Mouse (Mus musculus) stomach, embryonic 16.5 days (tissue): ENCODE measurements at regions not wholly inside any gene's neighbourhood (a gene's known extent, or its start where the extent isn't known, plus 50 kb on each side); places are given as distances from the start of the nearest gene placed in this dataset.

Experiments
- ATAC-seq: fragments of 200-750 bp; cut with Nextera tagmentation; 2 replicates; pipeline ENCODE4 v1.8.0; 2017; ENCODE audit warnings: moderate number of reproducible peaks, moderate TSS enrichment; ENCODE audit not compliant: insufficient read depth, low FRiP score
- H3K27ac ChIP-seq: fragments of 300-500 bp; sonication (generic); 2 replicates; pipeline ENCODE4 v1.5.1; 2014; ENCODE audit warnings: low read length
- H3K27me3 ChIP-seq: fragments of 300-500 bp; sonication (generic); 2 replicates; pipeline ENCODE4 v1.6.1; 2014; ENCODE audit warnings: low read length, control low read depth, mixed read lengths; ENCODE audit not compliant: control insufficient read depth, insufficient read depth
- H3K36me3 ChIP-seq: fragments of 300-500 bp; sonication (generic); 2 replicates; pipeline ENCODE4 v1.6.1; 2014; ENCODE audit warnings: low read length; ENCODE audit not compliant: control insufficient read depth, insufficient read depth
- H3K4me1 ChIP-seq: fragments of 300-500 bp; sonication (generic); 2 replicates; pipeline ENCODE4 v1.6.1; 2014; ENCODE audit warnings: low read length, control low read depth, mixed read lengths; ENCODE audit not compliant: control insufficient read depth, insufficient read depth
- H3K4me2 ChIP-seq: fragments of 300-500 bp; sonication (generic); 2 replicates; pipeline ENCODE4 v1.6.1; 2014; ENCODE audit warnings: low read depth, low read length, mixed read lengths
- H3K4me3 ChIP-seq: fragments of 300-500 bp; sonication (generic); replicated peaks from 2 replicates; pipeline ENCODE4 v1.5.1; 2014; ENCODE audit warnings: mild to moderate bottlenecking, low read length
- H3K9ac ChIP-seq: fragments of 300-500 bp; sonication (generic); 2 replicates; pipeline ENCODE4 v1.6.1; 2014; ENCODE audit warnings: low read length
- H3K9me3 ChIP-seq: fragments of 300-500 bp; sonication (generic); replicated peaks from 2 replicates; pipeline ENCODE4 v1.6.1; 2016; ENCODE audit warnings: low read length, control low read depth; ENCODE audit not compliant: control insufficient read depth
- WGBS: fragments of 180-500 bp; shearing (Covaris S2); extraction: QIAGEN DNeasy Blood & Tissue Kit; methylation state at CpG from one replicate; pipeline ENCODE4 v1.1.7; 2014; 5-methylcytosine and 5-hydroxymethylcytosine counted together

- no peaks in the 10 kb centered on the region for H3K27me3 ChIP-seq
- no peak overlapping the region for H3K4me2 ChIP-seq
- WGBS = 69% methylated on average over 4 of the region's 4 CpGs
- H3K27ac ChIP-seq = no peak overlapping the region
- H3K4me1 ChIP-seq = no peaks in the 10 kb centered on the region
- no peaks in the 10 kb centered on the region for H3K9me3 ChIP-seq
- no peak for ATAC-seq
- H3K4me3 ChIP-seq = no peak overlapping the region
- no peak overlapping the region for H3K9ac ChIP-seq
- no peaks in the 10 kb centered on the region for H3K36me3 ChIP-seq
Observed at GRCm38 (mm10) chr12:16139152-16139551, 322.4 kb upstream of the Trib2 start.

GRCm38 (mm10) chr12:16137801-16138200, 321.1 kb upstream of the Trib2 start:
- Histone ChIP-seq H3K27ac (no peak overlapping the region), H3K36me3 (no peaks in the 10 kb centered on the region), H3K4me3 (no peak overlapping the region), H3K9ac (no peak overlapping the region), H3K9me3 (no peaks in the 10 kb centered on the region), H3K27me3 (no peaks in the 10 kb centered on the region), H3K4me2 (no peak overlapping the region), H3K4me1 (no peaks in the 10 kb centered on the region)
- ATAC-seq = no peak
- WGBS = 82% methylated on average over 3 of the region's 3 CpGs

GRCm38 (mm10) chr12:16136214-16136671, 319.5 kb upstream of the Trib2 start:
- Histone ChIP-seq H3K36me3 (no peaks in the 10 kb centered on the region), H3K4me3 (no peak overlapping the region), H3K27ac (no peak overlapping the region), H3K9me3 (no peaks in the 10 kb centered on the region), H3K4me1 (no peaks in the 10 kb centered on the region), H3K27me3 (no peaks in the 10 kb centered on the region), H3K4me2 (no peak overlapping the region), H3K9ac (no peak overlapping the region)
- 22% methylated on average over 5 of the region's 5 CpGs for WGBS
- 0 out of 2 replicates have a peak, but pooled peaks have one; percentile 17 for ATAC-seq

GRCm38 (mm10) chr12:16135602-16136213, 319.0 kb upstream of the Trib2 start:
- Histone ChIP-seq H3K4me3 (no peak overlapping the region), H3K9ac (no peak overlapping the region), H3K9me3 (no peaks in the 10 kb centered on the region), H3K27ac (no peak overlapping the region), H3K36me3 (no peaks in the 10 kb centered on the region), H3K4me1 (no peaks in the 10 kb centered on the region), H3K4me2 (no peak overlapping the region), H3K27me3 (no peaks in the 10 kb centered on the region)
- no peak for ATAC-seq
- 65% methylated on average over 4 of the region's 4 CpGs for WGBS

GRCm38 (mm10) chr12:16134446-16134845, 317.7 kb upstream of the Trib2 start:
- WGBS = 65% methylated on average over 3 of the region's 3 CpGs
- no peak for ATAC-seq

GRCm38 (mm10) chr12:16133253-16133652, 316.5 kb upstream of the Trib2 start:
- H3K27ac ChIP-seq = no peak overlapping the region
- no peaks in the 10 kb centered on the region for H3K4me1 ChIP-seq
- no peaks in the 10 kb centered on the region for H3K36me3 ChIP-seq
- H3K4me3 ChIP-seq = no peak overlapping the region
- no peak overlapping the region for H3K4me2 ChIP-seq
- no peak for ATAC-seq
- H3K9me3 ChIP-seq = no peaks in the 10 kb centered on the region
- no peaks in the 10 kb centered on the region for H3K27me3 ChIP-seq
- H3K9ac ChIP-seq = no peak overlapping the region
- WGBS = 74% methylated on average over 3 of the region's 3 CpGs

More at GRCm38 (mm10) chr12:16134446-16134845, 317.7 kb upstream of the Trib2 start:
- no peaks in the 10 kb centered on the region for H3K27me3 ChIP-seq
- no peak overlapping the region for H3K9ac ChIP-seq
- no peak overlapping the region for H3K4me2 ChIP-seq
- H3K27ac ChIP-seq = no peak overlapping the region
- no peak overlapping the region for H3K4me3 ChIP-seq
- H3K9me3 ChIP-seq = no peaks in the 10 kb centered on the region
- H3K36me3 ChIP-seq = no peaks in the 10 kb centered on the region
- H3K4me1 ChIP-seq = no peaks in the 10 kb centered on the region

GRCm38 (mm10) chr12:16131740-16132077, 315.0 kb upstream of the Trib2 start:
- no peak overlapping the region for H3K27ac ChIP-seq
- H3K4me3 ChIP-seq = no peak overlapping the region
- H3K9me3 ChIP-seq = no peaks in the 10 kb centered on the region
- 46% methylated on average over 1 of the region's 1 CpGs for WGBS
- ATAC-seq = no peak
- no peak overlapping the region for H3K9ac ChIP-seq
- no peaks in the 10 kb centered on the region for H3K36me3 ChIP-seq
- no peak overlapping the region for H3K4me2 ChIP-seq
- H3K4me1 ChIP-seq = no peaks in the 10 kb centered on the region
- no peaks in the 10 kb centered on the region for H3K27me3 ChIP-seq

GRCm38 (mm10) chr12:16131028-16131739, 314.5 kb upstream of the Trib2 start:
- Histone ChIP-seq H3K4me2 (no peak overlapping the region), H3K27me3 (no peaks in the 10 kb centered on the region), H3K4me3 (no peak overlapping the region), H3K4me1 (no peaks in the 10 kb centered on the region), H3K9me3 (no peaks in the 10 kb centered on the region), H3K9ac (no peak overlapping the region), H3K36me3 (no peaks in the 10 kb centered on the region), H3K27ac (no peak overlapping the region)
- ATAC-seq = no peak
- WGBS = 44% methylated on average over 2 of the region's 2 CpGs

- Histone ChIP-seq H3K36me3 (no peaks in the 10 kb centered on the region), H3K27ac (no peak overlapping the region), H3K4me1 (no peaks in the 10 kb centered on the region), H3K4me3 (no peak overlapping the region), H3K27me3 (no peaks in the 10 kb centered on the region), H3K9ac (no peak overlapping the region), H3K4me2 (no peak overlapping the region), H3K9me3 (no peaks in the 10 kb centered on the region)
- no peak for ATAC-seq
- 74% methylated on average over 1 of the region's 1 CpGs for WGBS
Observed at GRCm38 (mm10) chr12:16130605-16131004, 313.9 kb upstream of the Trib2 start.
